Mouse (Mus musculus): ENCODE results near the gene Plekha3.
A peak's percentile ranks its signal among the peaks of the same experiment; 100 is the strongest.

GRCm38 (mm10) chr2:76655982-76656381 is 19.1 kb upstream of the Plekha3 start:
- peak; percentile 62 for TF ChIP-seq CTCF (IDR thresholded peaks at IDR 0.05; ENCODE audit: low read depth)
- no peak for TF ChIP-seq EP300 (optimal IDR thresholded peaks at IDR 0.05)
